ENCODE assay signal across 22 mouse cellular contexts in genomic region chr4:149215397-149215796, GRCm38 (mm10). TPM values are rescaled to one million over a fixed set of nuclear protein-coding genes. Genes with fewer than 3 reads are reported as not detected.
DNase-seq lines count a peak whose midpoint lies in the region; ATAC-seq lines count a peak whose summit lies in the region.
"Had no signal": no experiment of that assay in that cellular context is flagged by ENCODE, and none has a peak within 500 bp of the region (broad histone marks: within the 10 kb centered on the region; RNA-seq: fewer than 3 reads in every experiment).

No protein-coding gene starts in this region.

- H3K4me3 ChIP-seq in embryonic facial prominence, embryonic 12.5 days: no peak overlapping the region
- H3K4me3 ChIP-seq in intestine, embryonic 16.5 days (ENCODE audit: low read length): no peak overlapping the region
- H3K4me3 ChIP-seq in hindbrain, embryonic 11.5 days (ENCODE audit: low read depth, low read length): no peak overlapping the region
- H3K4me3 ChIP-seq: limb, embryonic 13.5 days; liver, embryonic 13.5 days had no signal

- peaks cover 16% of the 10 kb centered on the region; the same call in 1 of the 2 replicates for H3K4me1 ChIP-seq in embryonic facial prominence, embryonic 12.5 days
- H3K4me1 ChIP-seq in intestine, embryonic 16.5 days (ENCODE audit: control insufficient read depth, insufficient read depth, low read length): peaks cover 3% of the 10 kb centered on the region; the same call in 1 of the 2 replicates
- H3K4me1 ChIP-seq in hindbrain, embryonic 11.5 days (replicated peaks; ENCODE audit: control insufficient read depth, insufficient read depth, low read length): peaks cover 6% of the 10 kb centered on the region; the same call in 1 of the 2 replicates
- H3K4me1 ChIP-seq: liver, embryonic 13.5 days had no signal

- 28% methylated on average over 2 of the region's 2 CpGs for WGBS in embryonic facial prominence, embryonic 12.5 days
- 15% methylated on average over 2 of the region's 2 CpGs for WGBS in intestine, embryonic 16.5 days
- 64% methylated on average over 2 of the region's 2 CpGs for WGBS in hindbrain, embryonic 11.5 days

- H3K4me2 ChIP-seq in embryonic facial prominence, embryonic 12.5 days (replicated peaks): no peak overlapping the region
- no peak overlapping the region for H3K4me2 ChIP-seq in intestine, embryonic 16.5 days (ENCODE audit: low read depth, low read length)
- no peak overlapping the region for H3K4me2 ChIP-seq in hindbrain, embryonic 11.5 days (replicated peaks; ENCODE audit: low read depth, low read length)
- H3K4me2 ChIP-seq: heart, embryonic 11.5 days; limb, embryonic 13.5 days; liver, embryonic 13.5 days; midbrain, embryonic 11.5 days had no signal

- no peak overlapping the region for H3K9ac ChIP-seq in embryonic facial prominence, embryonic 12.5 days
- no peak overlapping the region for H3K9ac ChIP-seq in intestine, embryonic 16.5 days (ENCODE audit: low read depth, low read length)
- no peak overlapping the region for H3K9ac ChIP-seq in hindbrain, embryonic 11.5 days (ENCODE audit: low read depth, low read length)
- H3K9ac ChIP-seq: limb, embryonic 13.5 days; liver, embryonic 13.5 days had no signal

- H3K27me3 ChIP-seq in embryonic facial prominence, embryonic 12.5 days: no peaks in the 10 kb centered on the region
- H3K27me3 ChIP-seq in intestine, embryonic 16.5 days (replicated peaks; ENCODE audit: control insufficient read depth, insufficient read depth, low read length): no peaks in the 10 kb centered on the region
- no peaks in the 10 kb centered on the region for H3K27me3 ChIP-seq in hindbrain, embryonic 11.5 days (ENCODE audit: control insufficient read depth, insufficient read depth, low read length)
- H3K27me3 ChIP-seq: CH12.LX; limb, embryonic 13.5 days; liver, embryonic 13.5 days had no signal

- H3K9me3 ChIP-seq in embryonic facial prominence, embryonic 12.5 days: no peaks in the 10 kb centered on the region
- no peaks in the 10 kb centered on the region for H3K9me3 ChIP-seq in intestine, embryonic 16.5 days (ENCODE audit: control insufficient read depth, low read length)
- H3K9me3 ChIP-seq in hindbrain, embryonic 11.5 days (ENCODE audit: control insufficient read depth, low read length): no peaks in the 10 kb centered on the region
- H3K9me3 ChIP-seq: G1E; limb, embryonic 13.5 days; liver, embryonic 13.5 days had no signal

- DNase-seq in embryo, embryonic 10.5 days (ENCODE audit: low spot score): peak; percentile 17
- no peak for DNase-seq in embryo, embryonic 10 days (ENCODE audit: low spot score)
- peak; percentile 42 for DNase-seq in 3T3-L1 (ENCODE audit: low read depth, low spot score)
- DNase-seq in layer of hippocampus, adult 8-10 months (ENCODE audit: low spot score in 2 of 2): no peak
- DNase-seq in hindbrain, embryonic 11.5 days (ENCODE audit: low spot score): no peak
- DNase-seq: B cell, adult 2 months; cerebellum, adult 2 months; cerebellum, postnatal 36 days; kidney, adult 2 months; liver, embryonic 13.5 days; lung, adult 2 months; lung, postnatal 14 days had no signal

- peaks cover 55% of the 10 kb centered on the region for H3K36me3 ChIP-seq in embryonic facial prominence, embryonic 12.5 days
- H3K36me3 ChIP-seq in intestine, embryonic 16.5 days (ENCODE audit: control insufficient read depth, insufficient read depth, low read length): peaks cover 18% of the 10 kb centered on the region
- H3K36me3 ChIP-seq in hindbrain, embryonic 11.5 days (ENCODE audit: control insufficient read depth, insufficient read depth, low read length): peaks cover 21% of the 10 kb centered on the region

- 0 out of 2 replicates have a peak overlapping the region, but pooled peaks have one; percentile 41 for H3K27ac ChIP-seq in embryonic facial prominence, embryonic 12.5 days
- peak overlapping the region; percentile 27; the same call in 1 of the 2 replicates for H3K27ac ChIP-seq in intestine, embryonic 16.5 days (ENCODE audit: low read length)
- H3K27ac ChIP-seq in hindbrain, embryonic 11.5 days (ENCODE audit: low read depth, low read length): no peak overlapping the region
- H3K27ac ChIP-seq: hindbrain, postnatal 0 days; kidney, postnatal 0 days; limb, embryonic 13.5 days; liver, embryonic 13.5 days had no signal

- ATAC-seq in embryonic facial prominence, embryonic 12.5 days (ENCODE audit: insufficient number of reproducible peaks, insufficient read depth, low FRiP score, low TSS enrichment): no peak
- peak; percentile 89 for ATAC-seq in intestine, embryonic 16.5 days
- ATAC-seq in hindbrain, embryonic 11.5 days (ENCODE audit: low FRiP score): no peak
- ATAC-seq in monocyte, adult 5-6 weeks (replicated peaks; ENCODE audit: insufficient number of reproducible peaks, low FRiP score, low TSS enrichment, poor library complexity, severe bottlenecking): no peak
- ATAC-seq: hindbrain, postnatal 0 days had no signal

RNA-seq across cellular contexts. Expression of gene Pgd, which starts 48.8 kb away (rescaled TPM):
- 113 and 116 TPM in 2 replicates for polyA plus RNA-seq in embryonic facial prominence, embryonic 12.5 days (2016; fragmentation: Nextera tagmentation; extraction: Ambion mirVana)
- 250 and 255 TPM in 2 replicates for polyA plus RNA-seq in intestine, embryonic 16.5 days (2015; fragmentation: Nextera tagmentation; extraction: Ambion mirVana)
- total RNA-seq in layer of hippocampus, adult 8-10 months (2022): 10 to 100 TPM; 33.0 to 46.5 (median 40.5) TPM
- polyA plus RNA-seq in hindbrain, embryonic 11.5 days (2014; fragmentation: Nextera tagmentation; extraction: Ambion mirVana): 45.5 and 49.4 TPM in 2 replicates
- total RNA-seq in monocyte, adult 5-6 weeks (2017): 68.2 to 81.0 TPM (median 69.9 TPM) in 3 replicates

Comparison
In these comparisons a context has a peak if more than half of its experiments do, and no peak if none do; other contexts are left out.
1. DNase-seq: peak in embryo, embryonic 10.5 days (single experiment) and 3T3-L1 (single experiment); none in embryo, embryonic 10 days (single experiment), layer of hippocampus, adult 8-10 months (0 of 2) and hindbrain, embryonic 11.5 days (single experiment).